Mouse (Mus musculus) MEL (cell line): ENCODE data around the gene Unc5b. TPM values are rescaled to one million over a fixed set of nuclear protein-coding genes. Genes with fewer than 3 reads are reported as not detected.
"Not testable (repeated sequence)": the region's sequence is repeated elsewhere in the genome, so short reads cannot be mapped to it uniquely, and the experiment has no call there.

Experiments used
- DNase-seq: peaks from one replicate; pipeline ENCODE4 v3.0.0; 2011; ENCODE audit warnings: low read depth, low spot score
- H3K27ac ChIP-seq: 2 replicates; pipeline ENCODE4 v1.5.1; 2012; ENCODE audit warnings: low read depth, mild to moderate bottlenecking, control low read depth, low read length, moderate library complexity; ENCODE audit not compliant: control insufficient read depth
- H3K27me3 ChIP-seq, 2 experiments: fragments of 150-350 bp in 1 of 2; sonication (generic) in 1 of 2; 2 replicates each; pipeline ENCODE4 v1.6.1; 2012; ENCODE audit warnings: low read length in 2 of 2, mild to moderate bottlenecking in 2 of 2, improper control_type of control experiment in 1 of 2, moderate library complexity in 1 of 2; ENCODE audit not compliant: insufficient read depth in 2 of 2, control insufficient read depth in 1 of 2
- H3K36me3 ChIP-seq, 2 experiments: 2 replicates each; pipeline ENCODE4 v1.6.1; 2012 to 2014; ENCODE audit warnings: low read length in 2 of 2, improper control_type of control experiment in 1 of 2, inconsistent platforms in 1 of 2, mild to moderate bottlenecking in 1 of 2; ENCODE audit not compliant: insufficient read depth in 2 of 2, control insufficient read depth in 1 of 2
- H3K4me1 ChIP-seq, 2 experiments: fragments of 150-350 bp in 1 of 2; sonication (generic) in 1 of 2; 2 replicates each; pipeline ENCODE4 v1.6.1; 2012; ENCODE audit warnings: low read length in 2 of 2, improper control_type of control experiment in 1 of 2, mild to moderate bottlenecking in 1 of 2; ENCODE audit not compliant: insufficient read depth in 2 of 2, control insufficient read depth in 1 of 2
- H3K4me3 ChIP-seq, 2 experiments: fragments of 150-350 bp in 1 of 2; sonication (generic) in 1 of 2; 2 replicates each; pipeline ENCODE4 v1.5.1; 2012; ENCODE audit warnings: low read depth in 2 of 2, low read length in 2 of 2, mild to moderate bottlenecking in 2 of 2, moderate library complexity in 2 of 2, control low read depth in 1 of 2, improper control_type of control experiment in 1 of 2; ENCODE audit not compliant: control insufficient read depth in 1 of 2, insufficient read depth in 1 of 2
- H3K79me2 ChIP-seq: 2 replicates; pipeline ENCODE4 v1.6.1; 2012; ENCODE audit warnings: mild to moderate bottlenecking, low read length, moderate library complexity; ENCODE audit not compliant: control insufficient read depth, poor library complexity, insufficient read depth
- H3K9ac ChIP-seq: 2 replicates; pipeline ENCODE4 v1.6.1; 2012; ENCODE audit warnings: low read depth, mild to moderate bottlenecking, control low read depth, low read length, moderate library complexity; ENCODE audit not compliant: control insufficient read depth, poor library complexity, severe bottlenecking
- H3K9me3 ChIP-seq: fragments of 150-350 bp; sonication (generic); replicated peaks from 2 replicates; pipeline ENCODE4 v1.6.1; 2012; ENCODE audit warnings: mild to moderate bottlenecking, low read length, improper control_type of control experiment, moderate library complexity; ENCODE audit not compliant: insufficient read depth
- BHLHE40 ChIP-seq: IDR thresholded peaks from 2 replicates; pipeline ENCODE4 v1.6.1; 2012; ENCODE audit warnings: low read depth, mild to moderate bottlenecking, inconsistent platforms, low read length, improper control_type of control experiment, borderline replicate concordance
- CHD2 ChIP-seq: IDR thresholded peaks from 2 replicates; pipeline ENCODE4 v1.6.1; 2011; ENCODE audit warnings: low read length, improper control_type of control experiment
- POLR2AphosphoS5 ChIP-seq: IDR thresholded peaks from 2 replicates; pipeline ENCODE4 v1.6.1; 2012; ENCODE audit warnings: low read depth, borderline replicate concordance, mild to moderate bottlenecking, inconsistent platforms, low read length, moderate library complexity, mixed read lengths
- RCOR1 ChIP-seq: IDR thresholded peaks from 2 replicates; pipeline ENCODE4 v1.6.1; 2012; ENCODE audit warnings: low read depth, mild to moderate bottlenecking, inconsistent platforms, low read length, improper control_type of control experiment
- SIN3A ChIP-seq: IDR thresholded peaks from 2 replicates; pipeline ENCODE4 v1.6.1; 2012; ENCODE audit warnings: low read length, improper control_type of control experiment, inconsistent platforms
- ZNF384 ChIP-seq: IDR thresholded peaks from 2 replicates; pipeline ENCODE4 v1.6.1; 2012; ENCODE audit warnings: low read depth, mild to moderate bottlenecking, inconsistent platforms, low read length, improper control_type of control experiment
- polyA plus RNA-seq, 2 experiments: library from polyadenylated mRNA; stranded (reverse) in 1 of 2; unstranded in 1 of 2; fragments of >175 nt in 1 of 2; fragments of >200 nt in 1 of 2; gene quantifications; 2 replicates each; pipeline versions ENCODE4 v1.2.1 to v1.2.4; 2012; ENCODE audit warnings: low replicate concordance in 2 of 2, low read depth in 1 of 2; ENCODE audit not compliant: insufficient read length in 2 of 2, insufficient read depth in 1 of 2, missing spikeins in 1 of 2
- total RNA-seq: library from RNA; depleted of rRNA; stranded (reverse); fragments of 300-350 nt; gene quantifications from 2 replicates; pipeline ENCODE4 v1.2.3, GENCODE M21; 2012

Gene Unc5b
- total and polyA plus RNA-seq, 3 experiments: not detected

- DNase-seq: peak; percentile 35
- no peaks in the 10 kb centered on the region for H3K27me3 ChIP-seq
- H3K4me1 ChIP-seq: no peaks in the 10 kb centered on the region
- no peaks in the 10 kb centered on the region for H3K79me2 ChIP-seq
- no peak overlapping the region for H3K27ac ChIP-seq
- H3K4me3 ChIP-seq: no peak overlapping the region
- H3K9me3 ChIP-seq: no peaks in the 10 kb centered on the region
- TF ChIP-seq BHLHE40 (no peak), CHD2 (no peak), ZNF384 (peak; percentile 67)
- H3K36me3 ChIP-seq: no peaks in the 10 kb centered on the region
- H3K9ac ChIP-seq: no peak overlapping the region
These were observed 86.7 kb downstream of the Unc5b start for GRCm38 (mm10) chr10:60744543-60745290.

- Histone ChIP-seq H3K79me2 (no peaks in the 10 kb centered on the region), H3K4me1 (no peaks in the 10 kb centered on the region), H3K4me3 (no peak overlapping the region), H3K27me3 (no peaks in the 10 kb centered on the region)
- no peak for TF ChIP-seq RCOR1
- TF ChIP-seq, all 39 proteins: peak for 0
- no peaks in the 10 kb centered on the region for H3K36me3 ChIP-seq
- no peaks in the 10 kb centered on the region for H3K9me3 ChIP-seq
- H3K27ac ChIP-seq: no peak overlapping the region
- H3K9ac ChIP-seq: no peak overlapping the region
- no peak for DNase-seq
These were observed 87.7 kb downstream of the Unc5b start for GRCm38 (mm10) chr10:60743681-60744080.

- Histone ChIP-seq H3K36me3 (no peaks in the 10 kb centered on the region), H3K4me1 (no peaks in the 10 kb centered on the region), H3K27ac (no peak overlapping the region), H3K27me3 (no peaks in the 10 kb centered on the region), H3K9me3 (no peaks in the 10 kb centered on the region), H3K9ac (no peak overlapping the region), H3K4me3 (no peak overlapping the region), H3K79me2 (no peaks in the 10 kb centered on the region)
- TF ChIP-seq POLR2AphosphoS5 (no peak), SIN3A (no peak)
- no peak for DNase-seq
These were observed 88.4 kb downstream of the Unc5b start for GRCm38 (mm10) chr10:60742942-60743341.

GRCm38 (mm10) chr10:60742296-60742695, 89.1 kb downstream of the Unc5b start:
- H3K27ac ChIP-seq, H3K4me1 ChIP-seq, DNase-seq: not testable (repeated sequence)

More at GRCm38 (mm10) chr10:60742296-60742695, 89.1 kb downstream of the Unc5b start:
- not testable (repeated sequence) for H3K27me3 ChIP-seq, H3K4me3 ChIP-seq, H3K79me2 ChIP-seq, H3K9me3 ChIP-seq, H3K36me3 ChIP-seq, H3K9ac ChIP-seq
